Mouse (Mus musculus): ENCODE measurements around the gene Klhl31. TPM values are rescaled to one million over a fixed set of nuclear protein-coding genes. Genes with fewer than 3 reads are reported as not detected.

The Klhl31 gene
- polyA plus RNA-seq, 1 experiment = 0.03 TPM

- TF ChIP-seq POLR2A (IDR thresholded peaks at IDR 0.05; ENCODE audit: borderline replicate concordance, insufficient read depth, low read length) (no peak), CTCF (IDR thresholded peaks at IDR 0.05; ENCODE audit: borderline replicate concordance, insufficient read depth, low read depth, low read length) (no peak)
- Histone ChIP-seq H3K27ac (ENCODE audit: insufficient read depth, low read length) (no peak overlapping the region), H3K4me1 (ENCODE audit: control insufficient read depth, insufficient read depth, low read length) (no peaks in the 10 kb centered on the region), H3K4me3 (replicated peaks; ENCODE audit: insufficient read depth, low read depth, low read length) (no peak overlapping the region), H3K27me3 (ENCODE audit: control insufficient read depth, insufficient read depth, low read length) (no peaks in the 10 kb centered on the region)
- WGBS = 73% methylated on average over 10 of the region's 10 CpGs
- no peak for DNase-seq
Measured at GRCm38 (mm10) chr9:77628676-77629075, 7.6 kb upstream of the Klhl31 start.

- TF ChIP-seq CTCF (IDR thresholded peaks at IDR 0.05; ENCODE audit: borderline replicate concordance, insufficient read depth, low read depth, low read length) (no peak), POLR2A (IDR thresholded peaks at IDR 0.05; ENCODE audit: borderline replicate concordance, insufficient read depth, low read length) (no peak)
- H3K27ac ChIP-seq (ENCODE audit: insufficient read depth, low read length) = no peak overlapping the region
- DNase-seq = no peak
- no peaks in the 10 kb centered on the region for H3K27me3 ChIP-seq (ENCODE audit: control insufficient read depth, insufficient read depth, low read length)
- WGBS = 24% methylated on average over 5 of the region's 5 CpGs
- H3K4me3 ChIP-seq (replicated peaks; ENCODE audit: insufficient read depth, low read depth, low read length) = no peak overlapping the region
- H3K4me1 ChIP-seq (ENCODE audit: control insufficient read depth, insufficient read depth, low read length) = no peaks in the 10 kb centered on the region
Measured at GRCm38 (mm10) chr9:77629708-77630107, 6.6 kb upstream of the Klhl31 start.

GRCm38 (mm10) chr9:77630764-77631163 lies 5.5 kb upstream of the Klhl31 start:
- TF ChIP-seq POLR2A (IDR thresholded peaks at IDR 0.05; ENCODE audit: borderline replicate concordance, insufficient read depth, low read length) = no peak
- no peak for TF ChIP-seq CTCF (IDR thresholded peaks at IDR 0.05; ENCODE audit: borderline replicate concordance, insufficient read depth, low read depth, low read length)
- Histone ChIP-seq H3K27me3 (ENCODE audit: control insufficient read depth, insufficient read depth, low read length) (no peaks in the 10 kb centered on the region), H3K27ac (ENCODE audit: insufficient read depth, low read length) (no peak overlapping the region), H3K4me3 (replicated peaks; ENCODE audit: insufficient read depth, low read depth, low read length) (no peak overlapping the region), H3K4me1 (ENCODE audit: control insufficient read depth, insufficient read depth, low read length) (no peaks in the 10 kb centered on the region)
- WGBS = 82% methylated on average over 7 of the region's 7 CpGs
- DNase-seq = no peak

- WGBS = 82% methylated on average over 3 of the region's 3 CpGs
- TF ChIP-seq CTCF (IDR thresholded peaks at IDR 0.05; ENCODE audit: borderline replicate concordance, insufficient read depth, low read depth, low read length) (no peak), POLR2A (IDR thresholded peaks at IDR 0.05; ENCODE audit: borderline replicate concordance, insufficient read depth, low read length) (no peak)
- H3K4me1 ChIP-seq (ENCODE audit: control insufficient read depth, insufficient read depth, low read length) = no peaks in the 10 kb centered on the region
- H3K4me3 ChIP-seq (replicated peaks; ENCODE audit: insufficient read depth, low read depth, low read length) = no peak overlapping the region
- no peak overlapping the region for H3K27ac ChIP-seq (ENCODE audit: insufficient read depth, low read length)
- no peaks in the 10 kb centered on the region for H3K27me3 ChIP-seq (ENCODE audit: control insufficient read depth, insufficient read depth, low read length)
- DNase-seq = no peak
Measured at GRCm38 (mm10) chr9:77632432-77632831, 3.9 kb upstream of the Klhl31 start.

GRCm38 (mm10) chr9:77636003-77636402 lies 297 bp upstream of the Klhl31 start:
- TF ChIP-seq CTCF (IDR thresholded peaks at IDR 0.05; ENCODE audit: borderline replicate concordance, insufficient read depth, low read depth, low read length) = no peak
- TF ChIP-seq POLR2A (IDR thresholded peaks at IDR 0.05; ENCODE audit: borderline replicate concordance, insufficient read depth, low read length) = no peak
- Histone ChIP-seq H3K27ac (ENCODE audit: insufficient read depth, low read length) (no peak overlapping the region), H3K27me3 (ENCODE audit: control insufficient read depth, insufficient read depth, low read length) (no peaks in the 10 kb centered on the region), H3K4me1 (ENCODE audit: control insufficient read depth, insufficient read depth, low read length) (no peaks in the 10 kb centered on the region), H3K4me3 (replicated peaks; ENCODE audit: insufficient read depth, low read depth, low read length) (no peak overlapping the region)
- WGBS = 91% methylated on average over 5 of the region's 5 CpGs
- no peak for DNase-seq

- TF ChIP-seq CTCF (IDR thresholded peaks at IDR 0.05; ENCODE audit: borderline replicate concordance, insufficient read depth, low read depth, low read length) = no peak
- TF ChIP-seq POLR2A (IDR thresholded peaks at IDR 0.05; ENCODE audit: borderline replicate concordance, insufficient read depth, low read length) = no peak
- no peak for DNase-seq
- WGBS = 32% methylated on average over 10 of the region's 10 CpGs
- H3K4me3 ChIP-seq (replicated peaks; ENCODE audit: insufficient read depth, low read depth, low read length) = no peak overlapping the region
- no peaks in the 10 kb centered on the region for H3K4me1 ChIP-seq (ENCODE audit: control insufficient read depth, insufficient read depth, low read length)
- no peak overlapping the region for H3K27ac ChIP-seq (ENCODE audit: insufficient read depth, low read length)
- no peaks in the 10 kb centered on the region for H3K27me3 ChIP-seq (ENCODE audit: control insufficient read depth, insufficient read depth, low read length)
Measured at GRCm38 (mm10) chr9:77637357-77637756, 1.1 kb downstream of the Klhl31 start.

- H3K27ac ChIP-seq (ENCODE audit: insufficient read depth, low read length) = no peak overlapping the region
- H3K27me3 ChIP-seq (ENCODE audit: control insufficient read depth, insufficient read depth, low read length) = no peaks in the 10 kb centered on the region
- H3K4me1 ChIP-seq (ENCODE audit: control insufficient read depth, insufficient read depth, low read length) = no peaks in the 10 kb centered on the region
- DNase-seq = peak in 1 of 2 experiments; percentile 8
- no peak overlapping the region for H3K4me3 ChIP-seq (replicated peaks; ENCODE audit: insufficient read depth, low read depth, low read length)
- WGBS = 7% methylated on average over 2 of the region's 2 CpGs
- TF ChIP-seq POLR2A (IDR thresholded peaks at IDR 0.05; ENCODE audit: borderline replicate concordance, insufficient read depth, low read length) (no peak), CTCF (IDR thresholded peaks at IDR 0.05; ENCODE audit: borderline replicate concordance, insufficient read depth, low read depth, low read length) (no peak)
Measured at GRCm38 (mm10) chr9:77645176-77645575, 8.9 kb downstream of the Klhl31 start.

- Histone ChIP-seq H3K27me3 (ENCODE audit: control insufficient read depth, insufficient read depth, low read length) (no peaks in the 10 kb centered on the region), H3K4me1 (ENCODE audit: control insufficient read depth, insufficient read depth, low read length) (no peaks in the 10 kb centered on the region), H3K4me3 (replicated peaks; ENCODE audit: insufficient read depth, low read depth, low read length) (no peak overlapping the region), H3K27ac (ENCODE audit: insufficient read depth, low read length) (no peak overlapping the region)
- no peak for DNase-seq
- WGBS = 86% methylated on average over 7 of the region's 7 CpGs
- TF ChIP-seq POLR2A (IDR thresholded peaks at IDR 0.05; ENCODE audit: borderline replicate concordance, insufficient read depth, low read length) (no peak), CTCF (IDR thresholded peaks at IDR 0.05; ENCODE audit: borderline replicate concordance, insufficient read depth, low read depth, low read length) (no peak)
Measured at GRCm38 (mm10) chr9:77651847-77652246, 15.5 kb downstream of the Klhl31 start.

Measured in cerebellum, adult 2 months (tissue).